In genomic region chr3:104636491-104636890, GRCm38 (mm10) we compare ENCODE assay signal across 32 mouse cellular contexts. TPM values are rescaled to one million over a fixed set of nuclear protein-coding genes. Genes with fewer than 3 reads are reported as not detected.
DNase-seq lines count a peak whose midpoint lies in the region; ATAC-seq and TF ChIP-seq lines count a peak whose summit lies in the region.
"Had no signal": no experiment of that assay in that cellular context is flagged by ENCODE, and none has a peak within 500 bp of the region (broad histone marks: within the 10 kb centered on the region; RNA-seq: fewer than 3 reads in every experiment).

No protein-coding gene starts in this region.

- no peak overlapping the region for H3K27ac ChIP-seq in heart, embryonic 16.5 days (ENCODE audit: low read length)
- no peak overlapping the region for H3K27ac ChIP-seq in heart, adult 2 months
- 0 out of 2 replicates have a peak overlapping the region, but pooled peaks have one; percentile 79 for H3K27ac ChIP-seq in MEL (ENCODE audit: control insufficient read depth, low read depth, low read length)
- H3K27ac ChIP-seq in liver, embryonic 12.5 days: peak overlapping the region; percentile 77
- peak overlapping the region; percentile 60 for H3K27ac ChIP-seq in liver, postnatal 0 days (ENCODE audit: low read depth)
- H3K27ac ChIP-seq in forebrain, postnatal 0 days (ENCODE audit: low read depth, low read length): no peak overlapping the region
- H3K27ac ChIP-seq: hindbrain, embryonic 14.5 days; left cerebral cortex, adult 2 months; limb, embryonic 12.5 days; midbrain, embryonic 10.5 days; midbrain, embryonic 15.5 days; stomach, postnatal 0 days had no signal

- H3K4me2 ChIP-seq in heart, embryonic 16.5 days (ENCODE audit: low read depth, low read length): peak overlapping the region; percentile 77; the same call in 1 of the 2 replicates
- H3K4me2 ChIP-seq in liver, embryonic 12.5 days: peak overlapping the region; percentile 93
- H3K4me2 ChIP-seq in liver, postnatal 0 days (ENCODE audit: low read depth, low read length): peak overlapping the region; percentile 92
- H3K4me2 ChIP-seq in forebrain, postnatal 0 days (ENCODE audit: low read depth): no peak overlapping the region
- H3K4me2 ChIP-seq: hindbrain, embryonic 14.5 days; midbrain, embryonic 15.5 days had no signal

- WGBS in heart, embryonic 16.5 days: 80% methylated on average over 2 of the region's 2 CpGs
- WGBS in heart, adult 2 months: 82% methylated on average over 2 of the region's 2 CpGs
- WGBS in liver, embryonic 12.5 days (ENCODE audit: insufficient replicate concordance): 47% methylated on average over 2 of the region's 2 CpGs
- 49% methylated on average over 2 of the region's 2 CpGs for WGBS in liver, postnatal 0 days (ENCODE audit: insufficient replicate concordance)
- WGBS in forebrain, postnatal 0 days: 91% methylated on average over 2 of the region's 2 CpGs

- no peaks in the 10 kb centered on the region; the same call in 1 of the 2 replicates for H3K36me3 ChIP-seq in heart, embryonic 16.5 days (ENCODE audit: control insufficient read depth, insufficient read depth)
- H3K36me3 ChIP-seq in heart, adult 2 months (ENCODE audit: control insufficient read depth, insufficient read depth, low read length): no peaks in the 10 kb centered on the region; the same call in 1 of the 2 replicates
- peaks cover 0 to 28% of the 10 kb centered on the region in 2 experiments; a peak in 2 of 4 replicates for H3K36me3 ChIP-seq in MEL (ENCODE audit: control insufficient read depth in 1 of 2, insufficient read depth in 2 of 2, low read length in 2 of 2)
- H3K36me3 ChIP-seq in liver, embryonic 12.5 days: peaks cover 6% of the 10 kb centered on the region; the same call in 1 of the 2 replicates
- no peaks in the 10 kb centered on the region for H3K36me3 ChIP-seq in liver, postnatal 0 days (replicated peaks; ENCODE audit: insufficient read depth, low read length)
- no peaks in the 10 kb centered on the region for H3K36me3 ChIP-seq in forebrain, postnatal 0 days (ENCODE audit: insufficient read depth)
- H3K36me3 ChIP-seq: heart, embryonic 15.5 days; limb, embryonic 12.5 days; midbrain, embryonic 15.5 days had no signal

- TF ChIP-seq EP300 in heart, adult 2 months (IDR thresholded peaks at IDR 0.05; ENCODE audit: insufficient read depth, low read depth, low read length): no peak
- TF ChIP-seq EP300 in MEL (IDR thresholded peaks at IDR 0.05; ENCODE audit: low read depth in 1 of 2, low read length in 2 of 2): peak in 1 of 2 experiments; percentile 4; a peak in 1 of 4 replicates
- no peak for TF ChIP-seq EP300 in liver, postnatal 0 days (IDR thresholded peaks at IDR 0.05; ENCODE audit: low read depth)

- no peak for TF ChIP-seq RAD21 in MEL (IDR thresholded peaks at IDR 0.05; ENCODE audit: low read depth, low read length)

- no peaks in the 10 kb centered on the region for H3K9me3 ChIP-seq in heart, embryonic 16.5 days (replicated peaks; ENCODE audit: control insufficient read depth, low read length)
- no peaks in the 10 kb centered on the region for H3K9me3 ChIP-seq in MEL (replicated peaks; ENCODE audit: insufficient read depth, low read length)
- no peaks in the 10 kb centered on the region for H3K9me3 ChIP-seq in liver, embryonic 12.5 days (replicated peaks)
- H3K9me3 ChIP-seq in liver, postnatal 0 days (ENCODE audit: low read length): no peaks in the 10 kb centered on the region
- no peaks in the 10 kb centered on the region for H3K9me3 ChIP-seq in forebrain, postnatal 0 days (ENCODE audit: low read length)
- H3K9me3 ChIP-seq: heart, embryonic 15.5 days; limb, embryonic 12.5 days; midbrain, embryonic 10.5 days; midbrain, embryonic 15.5 days had no signal

- TF ChIP-seq CTCF in heart, adult 2 months (IDR thresholded peaks at IDR 0.05): no peak
- TF ChIP-seq CTCF in MEL (IDR thresholded peaks at IDR 0.05 in 2 of 3, conservative IDR thresholded peaks at IDR 0.05 in 1 of 3; ENCODE audit: control insufficient read depth in 1 of 3, insufficient read depth in 1 of 3, low read depth in 2 of 3, low read length in 3 of 3, poor library complexity in 1 of 3, severe bottlenecking in 1 of 3): no peak
- TF ChIP-seq CTCF in liver, postnatal 0 days (IDR thresholded peaks at IDR 0.05; ENCODE audit: low read depth): no peak
- TF ChIP-seq CTCF in forebrain, postnatal 0 days (IDR thresholded peaks at IDR 0.05; ENCODE audit: low read depth): no peak

- H3K27me3 ChIP-seq in heart, embryonic 16.5 days (ENCODE audit: control insufficient read depth, insufficient read depth, low read length): no peaks in the 10 kb centered on the region
- no peaks in the 10 kb centered on the region for H3K27me3 ChIP-seq in heart, adult 2 months (ENCODE audit: control insufficient read depth, insufficient read depth, low read length)
- H3K27me3 ChIP-seq in MEL (ENCODE audit: control insufficient read depth in 1 of 2, insufficient read depth in 2 of 2, low read length in 2 of 2): no peaks in the 10 kb centered on the region
- no peaks in the 10 kb centered on the region for H3K27me3 ChIP-seq in liver, embryonic 12.5 days (replicated peaks)
- no peaks in the 10 kb centered on the region for H3K27me3 ChIP-seq in liver, postnatal 0 days (ENCODE audit: insufficient read depth, low read length)
- H3K27me3 ChIP-seq in forebrain, postnatal 0 days (ENCODE audit: insufficient read depth, low read length): no peaks in the 10 kb centered on the region
- H3K27me3 ChIP-seq: heart, embryonic 15.5 days; limb, embryonic 12.5 days; midbrain, embryonic 15.5 days; Patski had no signal

- no peaks in the 10 kb centered on the region for H3K79me2 ChIP-seq in heart, adult 2 months (replicated peaks; ENCODE audit: control insufficient read depth, insufficient read depth, low read length)
- peaks cover 43% of the 10 kb centered on the region for H3K79me2 ChIP-seq in MEL (ENCODE audit: control insufficient read depth, insufficient read depth, low read length, poor library complexity)

- no peak overlapping the region for H3K9ac ChIP-seq in heart, embryonic 16.5 days (ENCODE audit: low read length)
- no peak overlapping the region for H3K9ac ChIP-seq in heart, adult 2 months (ENCODE audit: low read depth, low read length)
- peak overlapping the region; percentile 93; the same call in 1 of the 2 replicates for H3K9ac ChIP-seq in MEL (ENCODE audit: control insufficient read depth, low read depth, low read length, poor library complexity, severe bottlenecking)
- H3K9ac ChIP-seq in liver, embryonic 12.5 days: peak overlapping the region; percentile 99
- H3K9ac ChIP-seq in liver, postnatal 0 days (replicated peaks): peak overlapping the region; percentile 23
- no peak overlapping the region for H3K9ac ChIP-seq in forebrain, postnatal 0 days
- H3K9ac ChIP-seq: heart, embryonic 15.5 days; hindbrain, embryonic 14.5 days; limb, embryonic 12.5 days; midbrain, embryonic 15.5 days had no signal

- H3K4me3 ChIP-seq in heart, embryonic 16.5 days (ENCODE audit: low read length): no peak overlapping the region
- H3K4me3 ChIP-seq in heart, adult 2 months: no peak overlapping the region
- peak overlapping the region in 1 of 2 experiments; percentile 64; a peak in 2 of 4 replicates for H3K4me3 ChIP-seq in MEL (ENCODE audit: control insufficient read depth in 1 of 2, insufficient read depth in 1 of 2, low read depth in 2 of 2, low read length in 2 of 2)
- H3K4me3 ChIP-seq in liver, embryonic 12.5 days: peak overlapping the region; percentile 98
- peak overlapping the region; percentile 85 for H3K4me3 ChIP-seq in liver, postnatal 0 days (ENCODE audit: low read depth, low read length)
- no peak overlapping the region for H3K4me3 ChIP-seq in forebrain, postnatal 0 days (ENCODE audit: low read depth, low read length)
- H3K4me3 ChIP-seq: heart, embryonic 15.5 days; left cerebral cortex, adult 2 months; limb, embryonic 12.5 days; midbrain, embryonic 10.5 days; midbrain, embryonic 15.5 days had no signal

- DNase-seq in heart, adult 2 months: no peak
- peak; percentile 76 for DNase-seq in MEL (ENCODE audit: low read depth, low spot score)
- no peak for DNase-seq in liver, postnatal 0 days
- DNase-seq in forebrain, postnatal 0 days: no peak
- no peak for DNase-seq in layer of hippocampus, postnatal 14 days (ENCODE audit: low spot score in 2 of 2)
- DNase-seq: adrenal gland, postnatal 25 days; B cell, adult 2 months; cerebellum, adult 2 months; cerebellum, postnatal 14 days; gastrocnemius, adult 2 months; gastrocnemius, postnatal 36 days; heart, postnatal 4 days; kidney, adult 11 months; kidney, postnatal 14 days; lung, adult 18-20 months; lung, postnatal 14 days; right cerebral cortex, adult 18-20 months; spleen, adult 18-20 months; thymus, adult 2 months; thymus, postnatal 36 days had no signal

- no peak for TF ChIP-seq POLR2A in heart, adult 2 months (IDR thresholded peaks at IDR 0.05; ENCODE audit: insufficient read depth, low read depth, low read length)
- TF ChIP-seq POLR2A in MEL (IDR thresholded peaks at IDR 0.05; ENCODE audit: control insufficient read depth in 1 of 2, insufficient read depth in 1 of 2, low read depth in 1 of 2, low read length in 2 of 2, poor library complexity in 1 of 2): no peak

- H3K4me1 ChIP-seq in heart, embryonic 16.5 days (ENCODE audit: control insufficient read depth, insufficient read depth, low read length): peaks cover 5% of the 10 kb centered on the region; the same call in 1 of the 2 replicates
- H3K4me1 ChIP-seq in heart, adult 2 months (ENCODE audit: control insufficient read depth, insufficient read depth, low read length): peaks cover 3% of the 10 kb centered on the region
- H3K4me1 ChIP-seq in MEL (ENCODE audit: control insufficient read depth in 1 of 2, insufficient read depth in 2 of 2, low read length in 2 of 2): peaks cover 11 to 13% of the 10 kb centered on the region in 2 experiments
- peaks cover 62% of the 10 kb centered on the region for H3K4me1 ChIP-seq in liver, embryonic 12.5 days
- peaks cover 31% of the 10 kb centered on the region for H3K4me1 ChIP-seq in liver, postnatal 0 days (ENCODE audit: insufficient read depth)
- no peaks in the 10 kb centered on the region for H3K4me1 ChIP-seq in forebrain, postnatal 0 days (ENCODE audit: insufficient read depth)

- no peak for ATAC-seq in heart, embryonic 16.5 days (replicated peaks; ENCODE audit: extremely low read depth, insufficient read depth, low FRiP score)
- no peak for ATAC-seq in liver, embryonic 12.5 days
- no peak for ATAC-seq in liver, postnatal 0 days
- no peak for ATAC-seq in forebrain, postnatal 0 days
- ATAC-seq: forebrain, embryonic 14.5 days; inflammation-experienced regulatory T-cells, adult 6 months; midbrain, embryonic 15.5 days; Patski had no signal

- intact Hi-C loops in heart, adult 2 months (cut with DNase I): no loop called here

RNA-seq across cellular contexts. Expression of gene Slc16a1, which starts 2.0 kb away (rescaled TPM):
- polyA plus RNA-seq in heart, embryonic 16.5 days (2015; fragmentation: Nextera tagmentation; extraction: Ambion mirVana): 79.9 and 84.1 TPM in 2 replicates
- total RNA-seq in heart, adult 2 months (2021): 100 to 1,000 TPM; 157 to 177 TPM
- polyA plus RNA-seq in heart, adult 2 months (2012; rRNA removed): 91.9 and 179 TPM in 2 replicates
- 118 and 128 TPM in 2 replicates for total RNA-seq in MEL (2012; rRNA removed)
- polyA plus RNA-seq in MEL (2012; ENCODE audit: insufficient read depth in 1 of 2, insufficient read length in 2 of 2, low read depth in 1 of 2, low replicate concordance in 2 of 2, missing spikeins in 1 of 2): 10 to 100 TPM; 43.7 to 96.1 TPM
- polyA plus RNA-seq in liver, embryonic 12.5 days (2016; fragmentation: Nextera tagmentation; extraction: Ambion mirVana): 95.7 and 96.9 TPM in 2 replicates
- 62.7 and 69.6 TPM in 2 replicates for polyA plus RNA-seq in liver, postnatal 0 days (2015; fragmentation: Nextera tagmentation; extraction: Ambion mirVana)
- 32.1 and 33.4 TPM in 2 replicates for total RNA-seq in forebrain, postnatal 0 days (2014; rRNA removed)
- 17.4 and 20.2 TPM in 2 replicates for polyA plus RNA-seq in forebrain, postnatal 0 days (2015; fragmentation: Nextera tagmentation; extraction: Ambion mirVana)
- total RNA-seq in layer of hippocampus, postnatal 14 days (2021): 10 to 100 TPM; 71.6 to 74.2 TPM

Comparison
In these comparisons a context has a peak if more than half of its experiments do, and no peak if none do; other contexts are left out.
1. H3K27ac ChIP-seq: peak in MEL (single experiment), liver, embryonic 12.5 days (single experiment) and liver, postnatal 0 days (single experiment); none in heart, embryonic 16.5 days (single experiment), heart, adult 2 months (single experiment) and forebrain, postnatal 0 days (single experiment).
2. H3K4me3 ChIP-seq: peak in liver, embryonic 12.5 days (single experiment) and liver, postnatal 0 days (single experiment); none in heart, embryonic 16.5 days (single experiment), heart, adult 2 months (single experiment) and forebrain, postnatal 0 days (single experiment).
3. H3K9ac ChIP-seq: peak in MEL (single experiment), liver, embryonic 12.5 days (single experiment) and liver, postnatal 0 days (single experiment); none in heart, embryonic 16.5 days (single experiment), heart, adult 2 months (single experiment) and forebrain, postnatal 0 days (single experiment).